Mouse (Mus musculus): ENCODE data around the gene Tmco4.

GRCm38 (mm10) chr4:138941401-138941800 is 31.3 kb upstream of the Tmco4 start:
- TF ChIP-seq FLI1 (IDR thresholded peaks at IDR 0.05; ENCODE audit: low read length) (no peak), GATA1 (IDR thresholded peaks at IDR 0.05; ENCODE audit: borderline replicate concordance, low read length) (no peak)
